Mouse (Mus musculus): Measurements from ENCODE around the gene Hoxd3.

The Hoxd3 gene

DNA sequence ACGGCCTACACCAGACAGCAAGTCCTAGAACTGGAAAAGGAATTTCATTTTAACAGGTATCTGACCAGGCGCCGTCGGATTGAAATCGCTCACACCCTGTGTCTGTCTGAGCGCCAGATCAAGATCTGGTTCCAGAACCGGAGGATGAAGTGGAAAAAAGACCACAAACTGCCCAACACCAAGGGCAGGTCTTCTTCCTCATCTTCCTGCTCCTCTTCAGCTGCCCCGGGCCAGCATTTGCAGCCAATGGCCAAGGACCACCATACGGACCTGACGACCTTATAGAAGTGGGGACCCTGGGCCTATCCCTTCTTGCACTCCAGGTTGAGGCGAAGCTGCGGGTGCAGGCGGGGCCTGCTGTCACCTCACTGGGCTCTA is 16.6 kb downstream of the Hoxd3 start:
- no peak for DNase-seq (ENCODE audit: low read depth)

GRCm38 (mm10) chr2:74730331-74730730 is 18.6 kb downstream of the Hoxd3 start:
- no peak for DNase-seq (ENCODE audit: low read depth)

GRCm38 (mm10) chr2:74731055-74731454 is 19.3 kb downstream of the Hoxd3 start:
- DNase-seq (ENCODE audit: low read depth) = no peak

DNA sequence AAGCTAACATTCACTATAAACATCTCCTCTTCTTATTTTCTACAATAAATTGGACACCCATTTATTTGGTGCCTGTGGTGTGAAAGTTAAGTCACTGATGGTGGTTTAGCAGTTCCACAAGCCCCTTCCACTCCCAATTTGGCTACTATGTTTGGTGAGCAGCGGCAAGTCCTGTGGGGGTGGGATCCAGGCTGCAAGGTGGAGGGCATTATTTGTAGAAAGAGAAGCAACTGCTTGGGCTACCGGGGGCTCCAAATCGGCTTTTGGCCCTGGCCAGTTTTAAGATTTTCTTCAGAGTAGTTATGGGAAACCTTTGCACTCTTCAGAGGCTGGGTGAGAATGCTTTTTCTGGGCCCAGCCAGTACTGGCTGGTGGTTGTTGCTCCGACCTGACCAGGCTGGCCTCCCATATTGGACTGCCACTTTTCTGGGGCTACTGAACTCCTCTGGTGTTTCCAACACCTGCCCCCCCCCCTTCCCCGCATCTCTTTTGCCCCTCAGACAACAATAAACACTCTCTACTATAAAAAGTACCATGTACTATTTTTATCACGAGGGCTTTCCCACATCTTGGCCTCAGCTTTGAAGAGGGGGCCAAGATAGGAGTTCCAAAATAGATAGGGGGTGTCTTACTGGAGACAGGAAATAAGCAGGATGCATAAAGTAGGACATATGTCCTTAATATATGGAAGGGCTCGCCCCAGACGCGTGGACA is 20.2 kb downstream of the Hoxd3 start:
- no peak for DNase-seq (ENCODE audit: low read depth)

DNA sequence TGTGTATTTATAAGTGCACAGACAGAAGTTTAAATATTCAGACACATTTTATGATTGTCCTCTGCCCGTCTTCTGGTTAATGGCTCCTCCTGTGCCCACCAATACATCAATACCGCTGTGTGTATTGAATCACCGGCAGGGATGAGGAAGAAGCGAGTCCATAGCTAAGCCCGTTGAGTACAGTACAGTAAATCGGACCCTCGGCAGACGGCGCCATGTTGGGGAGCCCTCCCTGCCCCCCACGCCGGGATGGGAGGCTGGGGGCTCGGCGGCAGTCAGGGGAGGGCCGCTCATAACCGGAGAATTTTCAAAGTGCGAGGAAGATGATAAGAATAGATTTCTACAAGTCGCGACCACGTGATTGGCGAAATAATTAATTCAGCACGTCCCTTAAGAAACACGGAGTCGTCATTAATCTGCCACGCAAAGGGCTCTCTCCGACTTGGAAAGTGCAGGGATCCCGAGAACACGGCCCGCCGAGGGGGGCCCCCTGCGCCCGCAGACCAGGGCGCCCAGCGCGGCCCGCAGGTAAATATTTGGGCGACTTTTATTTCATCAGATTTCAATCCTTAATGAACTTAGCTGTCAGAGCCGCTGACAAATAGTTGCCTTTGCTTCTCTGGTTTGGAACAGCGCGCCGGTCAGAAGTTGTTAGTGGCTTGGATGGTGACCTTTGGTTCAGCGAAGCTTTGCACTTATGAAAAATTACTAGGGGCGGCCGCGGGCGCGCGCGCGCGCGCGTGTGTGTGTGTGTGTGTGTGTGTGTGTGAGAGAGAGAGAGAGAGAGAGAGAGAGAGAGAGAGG is 21.0 kb downstream of the Hoxd3 start:
- no peak for DNase-seq (ENCODE audit: low read depth)

GRCm38 (mm10) chr2:74733317-74733661 is 21.6 kb downstream of the Hoxd3 start:
- DNase-seq (ENCODE audit: low read depth) = no peak

DNA sequence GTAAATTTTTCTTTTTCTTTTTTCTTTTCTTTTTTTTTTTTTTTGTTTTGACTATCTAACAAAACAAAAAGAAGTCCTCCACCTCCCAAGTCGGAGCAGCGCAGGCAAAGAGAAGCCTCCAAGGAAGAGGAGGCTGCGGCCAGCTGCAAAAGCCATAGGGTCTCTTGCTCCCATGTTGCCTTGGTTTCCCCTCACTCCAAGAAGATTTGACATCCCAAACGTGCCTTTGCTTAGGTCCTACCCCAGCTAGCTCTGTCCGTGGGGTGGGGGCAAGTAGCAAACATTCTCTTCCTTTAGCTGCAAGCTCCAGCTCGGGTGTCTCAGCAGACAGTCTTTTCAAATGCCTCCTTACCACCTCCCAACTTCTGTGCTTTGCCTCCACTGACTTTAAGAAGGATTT is 22.0 kb downstream of the Hoxd3 start:
- no peak for DNase-seq (ENCODE audit: low read depth)

- DNase-seq (ENCODE audit: low read depth) = no peak
These were observed 22.7 kb downstream of the Hoxd3 start for GRCm38 (mm10) chr2:74734451-74734850.

GRCm38 (mm10) chr2:74734996-74735811 is 23.5 kb downstream of the Hoxd3 start:
- DNase-seq (ENCODE audit: low read depth) = no peak

GRCm38 (mm10) chr2:74735851-74736687 is 24.3 kb downstream of the Hoxd3 start:
- no peak for DNase-seq (ENCODE audit: low read depth)

- no peak for DNase-seq (ENCODE audit: low read depth)
These were observed 25.2 kb downstream of the Hoxd3 start for GRCm38 (mm10) chr2:74736688-74737577.

DNA sequence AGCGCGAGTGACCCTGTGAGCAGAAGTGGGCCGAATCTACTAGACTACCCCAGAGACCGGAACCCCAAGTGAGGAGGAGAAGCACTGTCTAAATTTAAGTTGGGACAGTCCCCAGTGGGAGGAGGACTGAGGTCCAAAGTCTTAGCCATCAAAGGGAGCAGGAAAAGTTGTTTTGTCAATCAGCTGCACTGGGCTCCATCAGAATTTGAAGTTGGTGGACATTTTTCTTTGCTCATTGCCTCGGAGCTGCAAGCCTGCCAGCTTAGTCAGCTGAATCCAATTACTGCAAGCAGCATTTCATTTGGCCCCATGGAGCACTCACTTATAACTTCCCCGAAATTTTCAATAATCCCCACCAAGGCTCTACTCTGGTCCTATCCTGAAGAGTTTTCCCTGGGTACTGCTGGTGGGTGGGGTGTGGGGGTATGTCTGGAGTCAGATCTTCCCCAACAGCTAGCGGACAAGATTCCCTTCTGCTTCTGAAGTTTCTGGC is 25.9 kb downstream of the Hoxd3 start:
- DNase-seq (ENCODE audit: low read depth) = peak; percentile 85

DNA sequence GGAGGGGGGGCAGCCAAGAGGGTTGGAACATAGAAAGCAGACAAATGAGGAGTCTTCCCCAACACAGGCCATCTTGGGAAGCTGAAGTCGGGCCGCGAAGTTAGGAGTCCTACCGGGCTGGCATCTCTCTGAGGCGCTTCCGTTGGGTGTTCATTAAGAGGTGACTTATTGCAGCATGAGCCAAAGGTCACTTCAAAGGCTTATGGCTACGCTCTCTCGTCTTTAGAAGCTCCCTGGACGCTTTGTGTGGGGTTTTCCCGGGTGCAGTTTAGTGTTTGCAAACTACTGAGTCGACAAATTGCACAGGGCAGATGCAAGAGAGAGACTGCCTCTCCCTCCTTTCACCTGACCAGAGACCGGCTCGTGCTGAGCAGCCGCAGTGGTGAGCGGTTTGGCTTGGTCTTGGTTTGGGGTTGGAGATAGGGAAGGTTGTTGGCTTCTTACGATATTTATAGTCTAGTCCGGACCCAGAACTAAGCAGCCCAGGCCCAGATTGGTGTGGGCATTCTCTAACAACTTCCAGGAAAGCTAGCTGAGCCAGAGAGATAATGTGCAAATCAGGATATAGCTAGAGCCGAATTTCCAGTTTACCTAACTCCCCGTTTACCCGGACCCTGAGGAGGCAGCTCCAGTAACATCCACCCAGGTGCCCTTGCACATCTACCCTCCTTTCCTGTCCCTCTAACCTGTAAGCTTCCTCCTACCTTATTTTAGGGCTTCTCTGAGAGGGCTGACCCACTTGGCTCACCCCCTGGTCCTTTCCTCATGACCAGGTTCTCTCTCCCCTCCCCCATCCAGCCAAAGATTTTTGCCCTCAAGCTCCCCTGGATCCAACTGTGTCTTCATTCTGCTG is 27.1 kb downstream of the Hoxd3 start:
- DNase-seq (ENCODE audit: low read depth) = no peak

DNA sequence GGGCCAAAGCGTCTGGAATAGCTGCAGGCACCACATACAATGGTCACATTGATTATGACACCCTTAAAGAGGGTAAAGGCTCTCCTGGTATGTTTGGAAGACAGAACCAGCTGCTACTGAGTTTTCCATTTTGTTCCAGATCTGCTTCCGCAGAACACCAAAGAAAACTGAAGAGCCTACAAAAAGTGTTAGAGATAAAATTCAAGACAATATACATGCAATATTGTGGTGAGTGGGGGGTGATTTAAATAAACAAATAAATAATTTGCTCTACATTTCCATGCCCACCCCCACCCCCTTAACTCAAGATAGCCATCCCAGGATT is 27.7 kb downstream of the Hoxd3 start:
- DNase-seq (ENCODE audit: low read depth) = no peak

DNA sequence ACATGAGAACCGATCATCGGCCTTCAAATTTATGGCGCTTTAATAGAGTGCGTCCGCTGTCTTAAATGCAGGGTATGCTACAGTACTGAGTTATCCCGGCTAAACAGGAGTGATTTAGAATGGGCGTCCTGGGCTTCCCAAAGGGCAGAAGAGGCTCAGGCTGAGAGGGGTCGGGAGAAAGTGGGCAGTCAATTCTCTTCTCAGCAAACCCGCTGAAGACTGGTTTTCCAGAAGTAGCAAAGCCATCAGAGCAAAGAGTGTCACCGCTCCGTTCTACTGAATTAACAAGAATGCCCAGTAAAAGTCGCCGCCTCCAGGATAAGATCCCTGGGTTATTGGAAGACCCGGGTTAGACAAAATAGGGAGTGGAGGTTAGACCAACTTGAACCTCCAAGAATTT is 28.1 kb downstream of the Hoxd3 start:
- DNase-seq (ENCODE audit: low read depth) = no peak

- no peak for DNase-seq (ENCODE audit: low read depth)
These were observed 28.8 kb downstream of the Hoxd3 start for GRCm38 (mm10) chr2:74740311-74741091.

DNA sequence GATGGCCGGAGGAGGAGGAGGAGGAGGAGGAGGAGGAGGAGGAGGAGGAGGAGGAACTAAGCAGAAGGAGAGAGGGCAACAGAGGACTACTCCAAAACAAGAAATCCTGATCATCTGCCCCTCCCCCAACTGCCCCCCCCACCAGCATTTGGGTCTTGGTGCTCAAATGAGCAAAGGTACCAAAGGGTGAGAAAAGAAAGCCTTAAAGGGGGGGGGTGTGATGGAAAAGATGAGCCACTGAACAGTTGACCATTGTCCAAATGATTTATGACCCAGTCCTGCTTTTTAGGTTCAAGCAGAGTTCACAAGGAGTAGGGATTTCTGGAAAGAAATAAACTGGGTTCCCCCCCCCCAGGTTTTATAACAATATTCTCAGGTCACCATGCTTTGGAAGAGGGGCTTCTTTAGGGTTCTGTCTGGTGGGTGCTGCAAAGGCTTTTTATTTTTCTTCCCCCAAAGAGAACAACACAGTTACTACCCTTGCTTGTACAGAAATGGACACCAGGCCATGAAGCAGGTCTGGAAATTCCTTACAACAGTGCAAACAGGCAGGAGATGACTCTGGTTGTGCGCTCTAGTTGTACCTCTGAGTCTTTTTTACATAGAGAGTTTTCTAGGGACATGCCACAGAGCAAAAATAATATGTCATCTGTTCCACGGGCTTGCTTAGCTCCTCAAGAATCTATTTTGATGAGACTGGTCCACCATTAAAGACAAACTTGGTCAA is 29.7 kb downstream of the Hoxd3 start:
- DNase-seq (ENCODE audit: low read depth) = peak; percentile 5

- no peak for DNase-seq (ENCODE audit: low read depth)
These were observed 30.2 kb downstream of the Hoxd3 start for GRCm38 (mm10) chr2:74741979-74742277.
